ENCODE assay signal across 9 mouse cellular contexts in genomic region chr6:36249047-36249446, GRCm38 (mm10).
DNase-seq lines count a peak whose midpoint lies in the region; ATAC-seq lines count a peak whose summit lies in the region.
"Had no signal": no experiment of that assay in that cellular context is flagged by ENCODE, and none has a peak within 500 bp of the region (broad histone marks: within the 10 kb centered on the region; RNA-seq: fewer than 3 reads in every experiment).

No protein-coding gene starts in this region.

- 0 out of 2 replicates have a peak, but pooled peaks have one; percentile 44 for ATAC-seq in midbrain, embryonic 11.5 days (ENCODE audit: low FRiP score)
- no peak for ATAC-seq in midbrain, embryonic 15.5 days (replicated peaks)

- no peak overlapping the region for H3K9ac ChIP-seq in midbrain, embryonic 11.5 days (ENCODE audit: low read length)
- no peak overlapping the region for H3K9ac ChIP-seq in midbrain, embryonic 15.5 days
- H3K9ac ChIP-seq: neural tube, embryonic 13.5 days had no signal

- no peak overlapping the region for H3K4me2 ChIP-seq in midbrain, embryonic 11.5 days
- H3K4me2 ChIP-seq in midbrain, embryonic 15.5 days = no peak overlapping the region
- H3K4me2 ChIP-seq: neural tube, embryonic 13.5 days had no signal

- WGBS in midbrain, embryonic 11.5 days = 34% methylated on average over 4 of the region's 4 CpGs
- WGBS in midbrain, embryonic 15.5 days = 32% methylated on average over 4 of the region's 4 CpGs

- H3K4me3 ChIP-seq in midbrain, embryonic 11.5 days (ENCODE audit: low read depth, low read length) = no peak overlapping the region
- H3K4me3 ChIP-seq in midbrain, embryonic 15.5 days = no peak overlapping the region
- H3K4me3 ChIP-seq: neural tube, embryonic 13.5 days had no signal

- DNase-seq in heart, adult 11 months = peak; percentile 63
- no peak for DNase-seq in heart, postnatal 4 days
- peak; percentile 89 for DNase-seq in midbrain, embryonic 11.5 days (ENCODE audit: low spot score, missing footprints)
- peak; percentile 4 for DNase-seq in c-Kit-positive CD71-positive TER-119-negative erythroid progenitor cells, embryonic 14.5 days (ENCODE audit: low read depth)
- DNase-seq in retina, embryonic 14.5 days (ENCODE audit: low spot score) = peak; percentile 70
- no peak for DNase-seq in urinary bladder, postnatal 4 days (ENCODE audit: low spot score in 2 of 2)
- no peak for DNase-seq in frontal cortex, postnatal 25 days (ENCODE audit: low spot score in 2 of 2)

- H3K4me1 ChIP-seq in midbrain, embryonic 11.5 days (ENCODE audit: control insufficient read depth, insufficient read depth, low read length) = no peaks in the 10 kb centered on the region
- H3K4me1 ChIP-seq in midbrain, embryonic 15.5 days = no peaks in the 10 kb centered on the region

- H3K36me3 ChIP-seq in midbrain, embryonic 11.5 days (ENCODE audit: control insufficient read depth, insufficient read depth, low read length) = no peaks in the 10 kb centered on the region
- no peaks in the 10 kb centered on the region for H3K36me3 ChIP-seq in midbrain, embryonic 15.5 days (replicated peaks)
- H3K36me3 ChIP-seq: neural tube, embryonic 13.5 days had no signal

- H3K27me3 ChIP-seq in midbrain, embryonic 11.5 days (ENCODE audit: control insufficient read depth, insufficient read depth, low read length) = no peaks in the 10 kb centered on the region
- H3K27me3 ChIP-seq in midbrain, embryonic 15.5 days (replicated peaks) = no peaks in the 10 kb centered on the region
- H3K27me3 ChIP-seq: neural tube, embryonic 13.5 days had no signal

- no peak overlapping the region for H3K27ac ChIP-seq in midbrain, embryonic 11.5 days (ENCODE audit: low read depth, low read length)
- no peak overlapping the region for H3K27ac ChIP-seq in midbrain, embryonic 15.5 days
- H3K27ac ChIP-seq: neural tube, embryonic 13.5 days had no signal

- H3K9me3 ChIP-seq in midbrain, embryonic 11.5 days (ENCODE audit: control insufficient read depth, low read length) = no peaks in the 10 kb centered on the region
- H3K9me3 ChIP-seq in midbrain, embryonic 15.5 days = no peaks in the 10 kb centered on the region
- H3K9me3 ChIP-seq: neural tube, embryonic 13.5 days had no signal

Comparison
In these comparisons a context has a peak if more than half of its experiments do, and no peak if none do; other contexts are left out.
1. DNase-seq: peak in heart, adult 11 months (single experiment), midbrain, embryonic 11.5 days (single experiment), c-Kit-positive CD71-positive TER-119-negative erythroid progenitor cells, embryonic 14.5 days (single experiment) and retina, embryonic 14.5 days (single experiment); none in heart, postnatal 4 days (single experiment), urinary bladder, postnatal 4 days (0 of 2) and frontal cortex, postnatal 25 days (0 of 2).